Comparison of ENCODE assay signal across 21 mouse cellular contexts in the genomic region with DNA sequence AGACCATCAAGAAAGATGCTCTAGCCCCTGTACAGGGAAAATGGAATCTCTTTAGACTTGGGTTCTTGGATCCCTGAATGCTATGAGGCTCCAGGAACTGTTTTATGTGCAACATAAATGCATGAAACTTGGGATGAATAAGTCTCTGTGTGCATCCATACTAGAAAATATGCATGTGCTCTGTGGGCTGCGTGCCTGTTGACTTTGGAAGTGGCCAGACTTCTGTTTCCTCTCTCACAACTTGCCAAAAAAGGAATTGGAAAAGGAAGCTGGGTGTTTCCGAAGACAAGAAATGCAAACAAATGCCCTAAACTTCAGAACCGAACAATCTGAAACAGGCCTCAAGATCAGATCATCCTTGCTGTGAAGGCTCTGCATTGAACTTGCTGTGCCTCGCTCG. TPM values are rescaled to one million over a fixed set of nuclear protein-coding genes. Genes with fewer than 3 reads are reported as not detected.
DNase-seq lines count a peak whose midpoint lies in the region; ATAC-seq and TF ChIP-seq lines count a peak whose summit lies in the region.
"Had no signal": no experiment of that assay in that cellular context is flagged by ENCODE, and none has a peak within 500 bp of the region (broad histone marks: within the 10 kb centered on the region; RNA-seq: fewer than 3 reads in every experiment).

No protein-coding gene starts in this region.

- WGBS in heart, embryonic 13.5 days: 61% methylated on average over 5 of the region's 5 CpGs
- WGBS in kidney, embryonic 15.5 days: 60% methylated on average over 5 of the region's 5 CpGs
- 64% methylated on average over 5 of the region's 5 CpGs for WGBS in lung, embryonic 14.5 days
- WGBS in limb, embryonic 13.5 days: 69% methylated on average over 5 of the region's 5 CpGs

- H3K4me1 ChIP-seq in heart, embryonic 13.5 days: no peaks in the 10 kb centered on the region
- H3K4me1 ChIP-seq in kidney, embryonic 15.5 days: no peaks in the 10 kb centered on the region
- H3K4me1 ChIP-seq in lung, embryonic 14.5 days (ENCODE audit: insufficient read depth): no peaks in the 10 kb centered on the region
- peaks cover 4% of the 10 kb centered on the region; the same call in 1 of the 2 replicates for H3K4me1 ChIP-seq in limb, embryonic 13.5 days
- H3K4me1 ChIP-seq: heart, embryonic 10.5 days had no signal

- H3K4me3 ChIP-seq in heart, embryonic 13.5 days: no peak overlapping the region
- no peak overlapping the region for H3K4me3 ChIP-seq in kidney, embryonic 15.5 days (replicated peaks)
- H3K4me3 ChIP-seq in lung, embryonic 14.5 days (ENCODE audit: low read depth, low read length): no peak overlapping the region
- H3K4me3 ChIP-seq in limb, embryonic 13.5 days: no peak overlapping the region
- H3K4me3 ChIP-seq: forebrain, embryonic 15.5 days; heart, embryonic 10.5 days; hindbrain, embryonic 13.5 days; neural tube, embryonic 15.5 days had no signal

- no peaks in the 10 kb centered on the region for H3K36me3 ChIP-seq in heart, embryonic 13.5 days
- H3K36me3 ChIP-seq in kidney, embryonic 15.5 days: no peaks in the 10 kb centered on the region
- H3K36me3 ChIP-seq in lung, embryonic 14.5 days (ENCODE audit: insufficient read depth): no peaks in the 10 kb centered on the region
- no peaks in the 10 kb centered on the region for H3K36me3 ChIP-seq in limb, embryonic 13.5 days
- H3K36me3 ChIP-seq: forebrain, embryonic 15.5 days; heart, embryonic 10.5 days; hindbrain, embryonic 13.5 days; neural tube, embryonic 15.5 days had no signal

- no peak for DNase-seq in heart, adult 9 months (ENCODE audit: low spot score in 2 of 2)
- DNase-seq in kidney, postnatal 25 days: no peak
- DNase-seq in lung, embryonic 14.5 days: peak; percentile 9
- no peak for DNase-seq in lung, adult 18-20 months
- no peak for DNase-seq in B cell, adult 2 months
- DNase-seq: adrenal gland, postnatal 36 days; cerebellum, adult 18-20 months; cerebellum, postnatal 36 days; gastrocnemius, postnatal 25 days; liver, postnatal 0 days; lung, postnatal 4 days; thymus, adult 2 months had no signal

- H3K4me2 ChIP-seq in heart, embryonic 13.5 days: no peak overlapping the region
- H3K4me2 ChIP-seq in kidney, embryonic 15.5 days: no peak overlapping the region
- no peak overlapping the region for H3K4me2 ChIP-seq in lung, embryonic 14.5 days
- H3K4me2 ChIP-seq in limb, embryonic 13.5 days (replicated peaks): no peak overlapping the region
- H3K4me2 ChIP-seq: forebrain, embryonic 15.5 days; hindbrain, embryonic 13.5 days; neural tube, embryonic 15.5 days had no signal

- no peak for ATAC-seq in heart, embryonic 13.5 days (ENCODE audit: extremely low read depth, insufficient number of reproducible peaks, low FRiP score, low TSS enrichment)
- ATAC-seq in kidney, embryonic 15.5 days (replicated peaks; ENCODE audit: low FRiP score): no peak
- no peak for ATAC-seq in lung, embryonic 14.5 days (ENCODE audit: insufficient read depth)
- ATAC-seq in limb, embryonic 13.5 days (ENCODE audit: low FRiP score, low read depth): no peak
- ATAC-seq: forebrain, embryonic 15.5 days; inflammation-experienced regulatory T-cells, adult 6 months; liver, postnatal 0 days; midbrain, embryonic 16.5 days had no signal

- TF ChIP-seq CTCF in lung, embryonic 14.5 days (IDR thresholded peaks at IDR 0.05; ENCODE audit: low read depth): no peak

- H3K9ac ChIP-seq in heart, embryonic 13.5 days: no peak overlapping the region
- no peak overlapping the region for H3K9ac ChIP-seq in kidney, embryonic 15.5 days
- H3K9ac ChIP-seq in lung, embryonic 14.5 days: no peak overlapping the region
- H3K9ac ChIP-seq in limb, embryonic 13.5 days: no peak overlapping the region
- H3K9ac ChIP-seq: forebrain, embryonic 15.5 days; hindbrain, embryonic 13.5 days; liver, postnatal 0 days; neural tube, embryonic 15.5 days had no signal

- H3K9me3 ChIP-seq in heart, embryonic 13.5 days: 0 out of 2 replicates have a peak, but pooled peaks cover 4% of the 10 kb centered on the region
- no peaks in the 10 kb centered on the region for H3K9me3 ChIP-seq in kidney, embryonic 15.5 days (replicated peaks)
- no peaks in the 10 kb centered on the region for H3K9me3 ChIP-seq in lung, embryonic 14.5 days (ENCODE audit: low read depth, low read length)
- H3K9me3 ChIP-seq in limb, embryonic 13.5 days: no peaks in the 10 kb centered on the region
- H3K9me3 ChIP-seq: forebrain, embryonic 15.5 days; heart, embryonic 10.5 days; hindbrain, embryonic 13.5 days; neural tube, embryonic 15.5 days had no signal

- no peaks in the 10 kb centered on the region for H3K27me3 ChIP-seq in heart, embryonic 13.5 days (replicated peaks)
- H3K27me3 ChIP-seq in kidney, embryonic 15.5 days: no peaks in the 10 kb centered on the region
- no peaks in the 10 kb centered on the region for H3K27me3 ChIP-seq in lung, embryonic 14.5 days (ENCODE audit: insufficient read depth, low read length)
- H3K27me3 ChIP-seq in limb, embryonic 13.5 days: no peaks in the 10 kb centered on the region
- H3K27me3 ChIP-seq: forebrain, embryonic 15.5 days; hindbrain, embryonic 13.5 days; neural tube, embryonic 15.5 days had no signal

- H3K27ac ChIP-seq in heart, embryonic 13.5 days (replicated peaks): peak overlapping the region; percentile 45; the same call in 1 of the 2 replicates
- peak overlapping the region; percentile 14 for H3K27ac ChIP-seq in kidney, embryonic 15.5 days
- H3K27ac ChIP-seq in lung, embryonic 14.5 days (ENCODE audit: low read depth): no peak overlapping the region
- H3K27ac ChIP-seq in limb, embryonic 13.5 days: peak overlapping the region; percentile 49; the same call in 1 of the 2 replicates
- H3K27ac ChIP-seq: forebrain, embryonic 15.5 days; heart, embryonic 10.5 days; hindbrain, embryonic 13.5 days; neural tube, embryonic 15.5 days had no signal

RNA-seq across cellular contexts. Expression of a gene that starts 41.2 kb away (rescaled TPM):
- polyA plus RNA-seq in heart, embryonic 13.5 days (2015; fragmentation: Nextera tagmentation; extraction: Ambion mirVana): 15.3 and 15.6 TPM in 2 replicates
- polyA plus RNA-seq in kidney, embryonic 15.5 days (2015; fragmentation: Nextera tagmentation; extraction: Ambion mirVana): 32.1 and 33.0 TPM in 2 replicates
- polyA plus RNA-seq in lung, embryonic 14.5 days (2014; fragmentation: Nextera tagmentation; extraction: Ambion mirVana): 26.7 and 27.1 TPM in 2 replicates
- polyA plus RNA-seq in limb, embryonic 13.5 days (2015; fragmentation: Nextera tagmentation; extraction: Ambion mirVana): 53.1 and 53.5 TPM in 2 replicates
